Mouse (Mus musculus) neural tube, embryonic 13.5 days (tissue): Measurements from ENCODE around the gene Ciita. TPM values are rescaled to one million over a fixed set of nuclear protein-coding genes. Genes with fewer than 3 reads are reported as not detected.
A peak's percentile ranks its signal among the peaks of the same experiment; 100 is the strongest.

Experiments
- ATAC-seq: fragments of 200-750 bp; cut with Nextera tagmentation; 2 replicates; pipeline ENCODE4 v1.8.0; 2017; ENCODE audit warnings: low read depth, mild to moderate bottlenecking, moderate TSS enrichment, moderate library complexity
- H3K27ac ChIP-seq: fragments of 300-500 bp; sonication (generic); replicated peaks from 2 replicates; pipeline ENCODE4 v1.5.1; 2015; ENCODE audit warnings: moderate library complexity, mild to moderate bottlenecking, inconsistent platforms
- H3K27me3 ChIP-seq: fragments of 300-500 bp; sonication (generic); 2 replicates; pipeline ENCODE4 v1.6.1; 2015; ENCODE audit warnings: mild to moderate bottlenecking, inconsistent platforms
- H3K36me3 ChIP-seq: fragments of 300-500 bp; sonication (generic); 2 replicates; pipeline ENCODE4 v1.6.1; 2015; ENCODE audit warnings: mild to moderate bottlenecking, inconsistent platforms
- H3K4me1 ChIP-seq: fragments of 300-500 bp; sonication (generic); replicated peaks from 2 replicates; pipeline ENCODE4 v1.6.1; 2015; ENCODE audit warnings: inconsistent platforms
- H3K4me2 ChIP-seq: fragments of 300-500 bp; sonication (generic); 2 replicates; pipeline ENCODE4 v1.6.1; 2015; ENCODE audit warnings: inconsistent platforms, mild to moderate bottlenecking, moderate library complexity
- H3K4me3 ChIP-seq: fragments of 300-500 bp; sonication (generic); 2 replicates; pipeline ENCODE4 v1.5.1; 2015; ENCODE audit warnings: mild to moderate bottlenecking, inconsistent platforms
- H3K9ac ChIP-seq: fragments of 300-500 bp; sonication (generic); 2 replicates; pipeline ENCODE4 v1.6.1; 2015; ENCODE audit warnings: moderate library complexity, mild to moderate bottlenecking, inconsistent platforms
- H3K9me3 ChIP-seq: fragments of 300-500 bp; sonication (generic); 2 replicates; pipeline ENCODE4 v1.6.1; 2016; ENCODE audit warnings: inconsistent platforms
- WGBS: fragments of 180-500 bp; shearing (Covaris S2); methylation state at CpG from one replicate; pipeline ENCODE4 v1.1.7; 2015; 5-methylcytosine and 5-hydroxymethylcytosine counted together
- polyA plus RNA-seq: library from polyadenylated mRNA; unstranded; fragments of >200 nt; fragmentation: Nextera tagmentation; extraction: Ambion mirVana; gene quantifications from 2 replicates; pipeline ENCODE4 v1.2.1, GENCODE M21; 2015

Ciita gene
- polyA plus RNA-seq, 1 experiment from 2014 or later: 0.35 TPM

DNA sequence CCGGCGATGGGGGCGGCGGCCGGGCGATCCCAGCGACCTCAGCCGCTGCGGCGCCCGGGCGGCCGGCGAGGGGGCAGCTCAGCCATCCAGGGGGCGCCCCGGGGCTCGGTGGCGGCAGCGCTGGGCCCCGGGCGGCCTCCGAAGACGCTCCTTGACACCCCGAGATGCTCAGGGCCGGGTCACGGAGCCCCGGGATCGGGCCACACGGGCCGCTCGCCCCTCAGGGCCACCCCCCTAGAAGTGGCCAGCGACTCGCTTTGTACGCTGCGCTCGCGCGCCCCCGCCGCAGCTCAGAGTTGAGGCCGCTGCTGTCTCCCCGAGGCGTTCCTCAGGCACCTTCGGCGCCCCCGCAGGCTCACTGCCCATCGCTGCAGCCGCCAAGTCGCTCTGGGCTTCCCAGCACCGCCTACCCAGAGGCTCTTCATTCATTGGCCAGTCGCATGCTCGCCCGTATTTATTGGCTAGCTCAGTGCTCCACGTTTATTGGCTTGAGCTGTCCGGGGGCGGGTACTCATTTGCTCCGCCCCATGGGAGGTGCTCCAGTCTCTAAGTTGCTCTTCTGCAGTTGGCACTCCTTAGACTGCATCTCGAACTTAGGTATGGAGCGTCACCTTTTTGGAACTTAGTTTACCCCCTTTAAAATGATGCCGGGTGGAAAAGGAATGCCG lies 63.0 kb downstream of the Ciita start, which contains the start of gene Dexi:
Gene Dexi, minus strand, starts transcription at position 357 of the 668 bp plus-strand sequence.
- under 1% methylated on average over 61 of the region's 61 CpGs for WGBS
- Histone ChIP-seq H3K4me2 (peak within 1 kb of the TSS; percentile 80), H3K9ac (peak within 1 kb of the TSS; percentile 97), H3K4me1 (peaks cover 68% of the 10 kb centered on the region), H3K4me3 (peak within 1 kb of the TSS; percentile 95), H3K36me3 (no peaks in the 10 kb centered on the region), H3K27ac (peak within 1 kb of the TSS; percentile 88), H3K9me3 (no peaks in the 10 kb centered on the region), H3K27me3 (no peaks in the 10 kb centered on the region)
- ATAC-seq: peak; percentile 94

DNA sequence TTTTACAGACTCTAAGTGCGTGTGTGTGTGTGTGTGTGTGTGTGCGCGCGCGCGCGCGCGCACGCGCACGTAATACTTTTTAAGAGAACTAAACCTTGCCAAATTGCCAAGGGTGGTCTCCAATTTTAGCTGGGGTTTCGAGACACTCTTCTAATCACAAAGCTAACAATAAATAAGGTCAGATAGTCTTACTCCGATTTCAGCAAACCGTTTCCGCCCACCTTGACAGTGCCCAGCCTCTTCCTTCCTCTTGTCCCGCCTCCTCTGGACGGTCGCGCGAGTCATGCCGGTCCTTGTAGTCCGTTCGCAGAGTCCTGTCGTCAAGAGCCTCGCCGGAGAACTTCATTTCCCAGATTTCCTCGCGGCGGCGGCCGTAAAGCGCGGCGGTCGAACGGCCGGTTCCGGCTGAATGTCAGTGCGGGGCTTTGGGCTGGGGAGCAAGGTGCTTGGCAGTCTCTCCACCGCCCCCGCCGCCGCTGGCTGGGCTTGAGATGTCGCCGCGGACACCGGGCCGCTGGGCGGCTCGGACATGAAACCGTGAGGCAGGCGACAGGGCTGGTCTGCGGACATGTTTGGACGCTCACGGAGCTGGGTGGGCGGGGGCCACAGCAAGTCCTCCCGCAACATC lies 65.2 kb downstream of the Ciita start, which contains the start of gene Clec16a:
Gene Clec16a, plus strand, starts transcription at position 345 of the 628 bp plus-strand sequence.
- no peaks in the 10 kb centered on the region for H3K27me3 ChIP-seq
- no peaks in the 10 kb centered on the region for H3K36me3 ChIP-seq
- H3K9me3 ChIP-seq: no peaks in the 10 kb centered on the region
- H3K4me1 ChIP-seq: peaks cover 48% of the 10 kb centered on the region
- peak within 1 kb of the TSS; percentile 52; the same call in 1 of the 2 replicates for H3K27ac ChIP-seq
- WGBS: under 1% methylated on average over 58 of the region's 58 CpGs
- H3K9ac ChIP-seq: peak within 1 kb of the TSS; percentile 87
- H3K4me2 ChIP-seq: peak within 1 kb of the TSS; percentile 65
- peak; percentile 91 for ATAC-seq
- H3K4me3 ChIP-seq: peak within 1 kb of the TSS; percentile 77

DNA sequence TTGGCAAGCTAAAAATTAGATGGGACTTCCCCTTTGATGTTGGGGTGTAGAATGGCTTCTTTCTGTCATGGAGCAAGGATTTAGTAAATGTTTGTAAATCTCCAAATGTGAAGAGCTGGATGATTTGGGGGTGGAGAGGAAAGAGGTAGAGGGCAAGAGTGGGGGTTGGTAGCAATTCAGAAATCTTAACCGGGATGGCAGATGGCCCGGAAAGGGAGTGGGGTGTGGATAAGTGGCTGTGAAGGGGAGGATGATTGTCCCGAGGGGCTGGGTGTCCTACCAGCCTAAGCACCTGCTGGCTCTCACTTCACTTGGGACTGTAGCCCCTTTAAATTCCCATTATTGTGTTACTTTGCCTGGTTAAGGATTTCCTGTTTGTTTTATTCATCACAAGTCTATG lies 67.0 kb downstream of the Ciita start:
- no peaks in the 10 kb centered on the region for H3K27me3 ChIP-seq
- no peak overlapping the region for H3K27ac ChIP-seq
- H3K9ac ChIP-seq: peak overlapping the region; percentile 23; the same call in 1 of the 2 replicates
- no peak overlapping the region for H3K4me3 ChIP-seq
- WGBS: 65% methylated on average over 3 of the region's 3 CpGs
- H3K4me1 ChIP-seq: peaks cover 31% of the 10 kb centered on the region
- no peaks in the 10 kb centered on the region for H3K36me3 ChIP-seq
- no peaks in the 10 kb centered on the region for H3K9me3 ChIP-seq
- no peak for ATAC-seq
- H3K4me2 ChIP-seq: peak overlapping the region; percentile 65; the same call in 1 of the 2 replicates

DNA sequence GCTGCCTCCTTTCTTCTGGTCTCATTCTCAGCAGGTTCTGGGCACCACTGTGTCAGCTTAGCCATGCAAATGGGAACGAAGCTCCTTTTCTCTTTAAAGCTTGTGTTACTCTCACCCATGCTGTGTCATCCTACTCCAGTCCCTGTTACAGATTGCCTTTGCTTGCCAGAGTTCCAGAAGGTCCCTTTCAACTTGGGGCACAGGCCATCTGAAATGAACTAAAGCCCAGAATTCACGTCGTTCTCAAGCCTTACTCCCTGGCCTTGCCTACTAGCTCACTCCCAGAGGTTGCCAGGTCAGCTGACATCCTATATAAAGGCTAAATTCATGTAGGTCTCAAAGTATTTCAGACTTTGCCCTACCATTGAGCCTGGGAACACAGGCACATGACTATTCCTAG lies 69.1 kb downstream of the Ciita start:
- WGBS: 64% methylated on average over 3 of the region's 3 CpGs
- Histone ChIP-seq H3K9me3 (no peaks in the 10 kb centered on the region), H3K9ac (no peak overlapping the region), H3K27me3 (no peaks in the 10 kb centered on the region), H3K4me2 (no peak overlapping the region), H3K27ac (no peak overlapping the region), H3K36me3 (no peaks in the 10 kb centered on the region), H3K4me3 (no peak overlapping the region), H3K4me1 (peaks cover 24% of the 10 kb centered on the region)
- no peak for ATAC-seq

DNA sequence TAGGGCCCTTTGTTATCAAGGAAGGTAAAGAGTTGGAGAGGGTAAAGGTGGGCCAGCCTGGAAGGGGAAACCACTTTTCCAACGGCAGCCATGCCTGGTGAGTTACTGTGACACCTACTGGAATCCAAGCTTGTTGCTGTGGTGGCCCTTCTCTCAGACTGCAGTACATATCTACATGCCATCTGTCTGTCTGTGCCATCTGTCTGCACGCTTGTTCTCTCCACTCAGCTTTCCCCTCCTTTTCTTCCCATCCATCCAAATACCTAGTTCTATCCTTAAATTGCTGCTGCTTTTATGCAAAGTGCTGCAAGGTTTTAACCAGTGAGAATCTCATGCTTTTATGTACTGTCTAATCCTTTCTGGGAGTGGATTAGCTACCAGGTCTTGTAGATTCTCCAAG lies 69.7 kb downstream of the Ciita start:
- no peaks in the 10 kb centered on the region for H3K9me3 ChIP-seq
- H3K27me3 ChIP-seq: no peaks in the 10 kb centered on the region
- H3K27ac ChIP-seq: no peak overlapping the region
- H3K9ac ChIP-seq: no peak overlapping the region
- H3K4me2 ChIP-seq: no peak overlapping the region
- H3K4me3 ChIP-seq: no peak overlapping the region
- H3K36me3 ChIP-seq: no peaks in the 10 kb centered on the region
- no peak for ATAC-seq
- 85% methylated on average over 2 of the region's 2 CpGs for WGBS
- peaks cover 24% of the 10 kb centered on the region for H3K4me1 ChIP-seq

DNA sequence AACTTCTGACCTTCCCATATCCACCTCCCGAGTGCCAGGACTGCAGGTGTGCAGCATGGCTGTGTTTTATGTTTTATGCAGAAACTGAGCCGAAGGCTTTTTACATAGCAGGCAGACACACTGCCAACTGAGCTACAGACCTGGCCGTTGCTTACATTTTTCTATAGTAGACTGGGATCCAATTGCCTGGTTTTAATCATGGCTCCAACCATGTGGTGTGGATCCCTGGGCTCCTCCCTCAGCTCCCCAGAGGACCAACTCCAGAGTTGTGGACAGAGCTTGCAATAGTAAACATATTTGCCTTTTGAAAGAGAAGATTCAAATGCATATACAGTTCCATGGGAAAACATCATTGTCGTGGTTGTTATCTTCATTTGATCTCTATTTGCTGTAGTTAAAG lies 71.7 kb downstream of the Ciita start:
- WGBS: 83% methylated on average over 4 of the region's 4 CpGs
- Histone ChIP-seq H3K9ac (no peak overlapping the region), H3K27ac (no peak overlapping the region)

DNA sequence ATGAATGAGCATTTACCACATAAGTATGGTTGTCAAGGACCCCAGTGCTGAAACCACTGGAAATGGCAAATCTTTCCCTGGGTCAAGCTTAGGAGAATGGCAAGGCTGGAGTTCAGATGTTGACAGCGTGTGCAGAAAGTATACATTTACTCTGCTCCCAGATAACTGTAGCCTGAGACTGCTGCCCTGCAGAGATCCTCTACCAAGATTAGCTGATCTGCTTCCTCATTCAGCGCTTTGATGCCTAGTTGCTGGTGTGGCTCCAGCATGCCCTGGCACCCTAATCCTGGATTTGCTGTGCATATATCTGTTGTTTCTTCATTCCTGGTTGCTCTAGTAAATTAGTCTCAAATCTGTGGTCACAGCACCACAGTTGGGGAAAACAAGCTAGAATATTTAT lies 74.0 kb downstream of the Ciita start:
- Histone ChIP-seq H3K36me3 (no peaks in the 10 kb centered on the region), H3K9ac (no peak overlapping the region), H3K4me2 (no peak overlapping the region), H3K4me1 (no peaks in the 10 kb centered on the region), H3K4me3 (no peak overlapping the region), H3K27me3 (no peaks in the 10 kb centered on the region), H3K9me3 (no peaks in the 10 kb centered on the region), H3K27ac (no peak overlapping the region)
- 92% methylated on average over 2 of the region's 2 CpGs for WGBS
- ATAC-seq: no peak

More for the DNA sequence above, 71.7 kb downstream of the Ciita start:
- no peak for ATAC-seq
- H3K9me3 ChIP-seq: no peaks in the 10 kb centered on the region
- H3K4me3 ChIP-seq: no peak overlapping the region
- H3K36me3 ChIP-seq: no peaks in the 10 kb centered on the region
- H3K4me1 ChIP-seq: peaks cover 14% of the 10 kb centered on the region
- no peak overlapping the region for H3K4me2 ChIP-seq
- no peaks in the 10 kb centered on the region for H3K27me3 ChIP-seq

DNA sequence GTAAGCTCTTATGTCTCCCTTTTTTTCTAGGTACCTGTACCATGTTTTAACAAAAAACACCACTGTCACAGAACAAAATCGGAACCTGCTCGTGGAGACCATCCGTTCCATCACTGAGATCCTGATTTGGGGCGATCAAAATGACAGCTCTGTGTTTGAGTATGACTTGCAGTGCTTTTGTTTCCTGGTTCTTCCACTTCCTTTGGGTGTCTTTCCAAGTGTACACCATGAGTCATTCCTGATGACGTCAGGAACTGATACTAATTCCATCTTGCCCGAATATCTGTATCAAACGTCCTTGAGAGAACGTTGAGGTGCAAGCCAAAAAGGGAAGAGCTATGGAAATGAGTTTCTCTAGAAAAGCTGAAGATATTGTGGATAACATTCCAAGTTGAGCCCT lies 80.1 kb downstream of the Ciita start:
- Histone ChIP-seq H3K9ac (no peak overlapping the region), H3K4me3 (no peak overlapping the region), H3K9me3 (no peaks in the 10 kb centered on the region), H3K27me3 (no peaks in the 10 kb centered on the region), H3K4me1 (no peaks in the 10 kb centered on the region), H3K4me2 (no peak overlapping the region), H3K27ac (no peak overlapping the region), H3K36me3 (peaks cover 43% of the 10 kb centered on the region)
- WGBS: 92% methylated on average over 8 of the region's 8 CpGs
- ATAC-seq: no peak

DNA sequence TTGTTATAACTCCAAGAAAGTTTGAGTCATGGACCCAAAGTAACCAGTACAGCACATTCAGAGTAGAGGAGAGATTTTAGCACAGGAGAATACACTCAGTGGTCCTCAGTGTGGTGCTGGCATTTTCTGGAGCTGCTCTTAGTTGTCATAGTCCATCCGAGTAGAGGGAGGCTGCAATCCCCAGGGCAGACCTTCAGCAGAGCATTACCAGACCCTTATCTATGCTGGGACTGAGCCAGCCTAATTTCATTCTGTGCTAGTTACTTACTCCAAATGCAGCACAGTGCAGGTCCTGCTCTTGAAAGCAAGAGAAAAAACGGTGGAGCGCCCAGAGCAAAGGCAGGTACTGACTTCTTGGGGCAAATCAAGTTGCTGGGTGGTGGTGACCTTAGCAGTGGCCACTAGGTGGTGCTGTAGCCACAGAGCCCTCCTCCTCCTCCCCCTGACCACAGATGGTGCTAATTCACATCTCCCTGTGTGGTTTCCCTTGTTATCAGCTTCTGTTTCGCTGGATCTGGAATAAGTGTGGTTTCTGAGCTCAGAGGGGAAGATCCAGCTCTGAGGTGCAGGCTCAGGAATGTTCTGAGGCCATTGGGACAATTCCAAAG lies 85.5 kb downstream of the Ciita start:
- Histone ChIP-seq H3K4me3 (no peak overlapping the region), H3K9me3 (no peaks in the 10 kb centered on the region), H3K27ac (no peak overlapping the region), H3K27me3 (no peaks in the 10 kb centered on the region), H3K4me1 (0 out of 2 replicates have a peak, but pooled peaks cover 5% of the 10 kb centered on the region), H3K4me2 (no peak overlapping the region), H3K36me3 (peaks cover 73% of the 10 kb centered on the region), H3K9ac (no peak overlapping the region)
- peak; percentile 71 for ATAC-seq
- WGBS: 39% methylated on average over 4 of the region's 4 CpGs

DNA sequence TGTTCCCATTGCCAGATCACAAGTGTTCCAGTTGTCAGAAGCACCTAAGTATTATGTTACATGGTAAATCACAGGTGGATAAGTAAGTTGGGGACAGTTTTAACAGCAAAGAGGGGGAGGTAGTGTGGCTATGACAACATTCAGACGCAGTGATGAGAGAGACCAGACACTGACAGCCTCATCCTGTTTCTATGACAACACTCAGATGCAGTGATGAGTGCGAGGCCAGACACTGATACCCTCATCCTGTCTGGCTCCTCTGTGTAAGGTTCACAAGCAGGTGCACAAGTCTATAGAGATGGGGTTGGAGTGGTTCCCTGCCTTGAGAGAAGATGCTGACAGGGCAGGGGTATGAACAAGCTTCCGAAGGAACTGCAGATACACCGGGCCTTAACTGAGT lies 87.3 kb downstream of the Ciita start:
- no peak overlapping the region for H3K4me3 ChIP-seq
- H3K36me3 ChIP-seq: peaks cover 72% of the 10 kb centered on the region
- no peak overlapping the region for H3K4me2 ChIP-seq
- no peak overlapping the region for H3K27ac ChIP-seq
- WGBS: 96% methylated on average over 4 of the region's 4 CpGs
- H3K27me3 ChIP-seq: no peaks in the 10 kb centered on the region
- H3K4me1 ChIP-seq: 0 out of 2 replicates have a peak, but pooled peaks cover 5% of the 10 kb centered on the region
- 0 out of 2 replicates have a peak overlapping the region, but pooled peaks have one; percentile 8 for H3K9ac ChIP-seq
- ATAC-seq: no peak
- no peaks in the 10 kb centered on the region for H3K9me3 ChIP-seq

DNA sequence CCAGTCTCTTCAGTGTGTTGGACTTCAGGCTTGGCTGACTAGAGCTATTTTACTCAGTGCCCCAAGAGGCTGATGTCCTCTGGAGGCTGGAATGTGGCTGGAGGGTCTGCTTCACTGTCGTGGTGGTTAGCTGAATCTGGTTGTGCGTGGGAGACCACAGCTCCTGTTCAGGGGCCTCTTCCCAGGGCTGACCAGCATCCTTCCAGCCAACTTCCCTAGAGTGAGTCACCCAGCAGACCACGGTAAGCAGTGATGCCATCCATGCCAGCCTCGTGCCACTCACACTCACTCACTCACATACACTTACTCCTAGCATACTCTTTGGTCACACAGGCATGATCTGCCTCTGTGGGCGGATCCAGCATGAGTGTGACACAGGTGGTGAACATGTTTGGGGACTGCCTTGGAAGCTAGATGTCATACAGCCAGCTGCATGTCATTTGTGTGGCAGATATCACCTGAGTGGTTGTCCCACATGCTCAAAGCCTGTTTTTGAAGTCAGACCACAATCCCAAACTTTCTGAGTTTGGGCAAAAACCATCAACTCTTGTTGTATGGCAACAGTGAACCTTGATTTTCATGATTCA lies 90.0 kb downstream of the Ciita start:
- Histone ChIP-seq H3K4me3 (no peak overlapping the region), H3K27ac (no peak overlapping the region), H3K4me1 (0 out of 2 replicates have a peak, but pooled peaks cover 5% of the 10 kb centered on the region), H3K27me3 (no peaks in the 10 kb centered on the region), H3K36me3 (peaks cover 74% of the 10 kb centered on the region), H3K9ac (no peak overlapping the region), H3K9me3 (no peaks in the 10 kb centered on the region), H3K4me2 (no peak overlapping the region)
- WGBS: 85% methylated on average over 5 of the region's 5 CpGs
- no peak for ATAC-seq

DNA sequence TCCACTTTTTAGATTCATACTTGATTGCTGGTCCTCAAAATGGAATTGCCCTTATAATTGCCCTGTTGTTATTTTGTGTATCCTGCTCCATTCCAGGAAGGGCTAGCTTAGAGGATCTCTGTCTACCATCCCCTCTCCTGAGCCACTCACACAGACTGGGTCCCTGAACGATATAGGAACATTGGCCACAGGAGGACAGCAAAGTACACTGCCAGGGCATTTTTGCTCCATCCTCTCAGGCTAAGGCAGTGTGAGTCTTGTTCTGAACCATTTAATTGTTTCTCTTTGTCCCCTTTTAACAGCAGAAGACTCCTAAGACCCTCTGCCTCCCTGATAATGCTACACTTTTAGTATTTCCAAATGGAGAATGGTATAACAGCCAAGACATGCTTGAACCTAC lies 90.8 kb downstream of the Ciita start:
- Histone ChIP-seq H3K9ac (no peak overlapping the region), H3K4me2 (no peak overlapping the region), H3K4me1 (0 out of 2 replicates have a peak, but pooled peaks cover 3% of the 10 kb centered on the region), H3K27ac (no peak overlapping the region), H3K4me3 (no peak overlapping the region), H3K9me3 (no peaks in the 10 kb centered on the region), H3K36me3 (peaks cover 79% of the 10 kb centered on the region), H3K27me3 (no peaks in the 10 kb centered on the region)
- WGBS: 70% methylated on average over 1 of the region's 1 CpGs
- no peak for ATAC-seq
